Mouse (Mus musculus) hindbrain, embryonic 11.5 days (tissue): ENCODE results near the gene Olfr550. TPM values are rescaled to one million over a fixed set of nuclear protein-coding genes. Genes with fewer than 3 reads are reported as not detected.
"Not testable (repeated sequence)": the region's sequence is repeated elsewhere in the genome, so short reads cannot be mapped to it uniquely, and the experiment has no call there.

Experiments used
- ATAC-seq: fragments of 200-750 bp; cut with Nextera tagmentation; 2 replicates; pipeline ENCODE4 v1.8.0; 2017; ENCODE audit warnings: mild to moderate bottlenecking, moderate TSS enrichment, moderate library complexity; ENCODE audit not compliant: low FRiP score
- DNase-seq: peaks from one replicate; pipeline ENCODE4 v3.0.0-alpha.2; 2015; ENCODE audit warnings: low spot score
- H3K27ac ChIP-seq: fragments of 300-500 bp; sonication (generic); 2 replicates; pipeline ENCODE4 v1.5.1; 2014; ENCODE audit warnings: mild to moderate bottlenecking, low read depth, low read length
- H3K27me3 ChIP-seq: fragments of 300-500 bp; sonication (generic); 2 replicates; pipeline ENCODE4 v1.6.1; 2014; ENCODE audit warnings: mild to moderate bottlenecking, low read length, moderate library complexity, mixed read lengths; ENCODE audit not compliant: control insufficient read depth, insufficient read depth
- H3K36me3 ChIP-seq: fragments of 300-500 bp; sonication (generic); 2 replicates; pipeline ENCODE4 v1.6.1; 2014; ENCODE audit warnings: mild to moderate bottlenecking, low read length, moderate library complexity, mixed read lengths; ENCODE audit not compliant: control insufficient read depth, insufficient read depth
- H3K4me1 ChIP-seq: fragments of 300-500 bp; sonication (generic); replicated peaks from 2 replicates; pipeline ENCODE4 v1.6.1; 2014; ENCODE audit warnings: low read length, mixed read lengths; ENCODE audit not compliant: control insufficient read depth, insufficient read depth
- H3K4me2 ChIP-seq: fragments of 300-500 bp; sonication (generic); replicated peaks from 2 replicates; pipeline ENCODE4 v1.6.1; 2014; ENCODE audit warnings: mild to moderate bottlenecking, low read depth, low read length
- H3K4me3 ChIP-seq: fragments of 300-500 bp; sonication (generic); 2 replicates; pipeline ENCODE4 v1.5.1; 2014; ENCODE audit warnings: low read depth, low read length
- H3K9ac ChIP-seq: fragments of 300-500 bp; sonication (generic); 2 replicates; pipeline ENCODE4 v1.6.1; 2014; ENCODE audit warnings: low read depth, low read length
- H3K9me3 ChIP-seq: fragments of 300-500 bp; sonication (generic); 2 replicates; pipeline ENCODE4 v1.6.1; 2016; ENCODE audit warnings: low read length; ENCODE audit not compliant: control insufficient read depth
- WGBS: fragments of 180-500 bp; shearing (Covaris S2); extraction: QIAGEN DNeasy Blood & Tissue Kit; methylation state at CpG from one replicate; pipeline ENCODE4 v1.1.7; 2014; 5-methylcytosine and 5-hydroxymethylcytosine counted together
- polyA plus RNA-seq: library from polyadenylated mRNA; unstranded; fragments of >200 nt; fragmentation: Nextera tagmentation; extraction: Ambion mirVana; gene quantifications from 2 replicates; pipeline ENCODE4 v1.2.1, GENCODE M21; 2014

Olfr550 gene
- polyA plus RNA-seq, 1 experiment from 2014 or later = not detected

- Histone ChIP-seq H3K27ac (no peak overlapping the region), H3K9me3 (no peaks in the 10 kb centered on the region), H3K4me3 (no peak overlapping the region), H3K36me3 (no peaks in the 10 kb centered on the region), H3K27me3 (no peaks in the 10 kb centered on the region), H3K4me2 (no peak overlapping the region), H3K9ac (no peak overlapping the region), H3K4me1 (no peaks in the 10 kb centered on the region)
- DNase-seq = no peak
- 92% methylated on average over 4 of the region's 4 CpGs for WGBS
- no peak for ATAC-seq
These were observed 5.0 kb upstream of the Olfr550 start for GRCm38 (mm10) chr7:102566219-102566618.

- Histone ChIP-seq H3K9ac (no peak overlapping the region), H3K9me3 (no peaks in the 10 kb centered on the region), H3K27me3 (no peaks in the 10 kb centered on the region), H3K4me2 (no peak overlapping the region), H3K4me1 (no peaks in the 10 kb centered on the region), H3K4me3 (no peak overlapping the region), H3K36me3 (no peaks in the 10 kb centered on the region), H3K27ac (no peak overlapping the region)
- 77% methylated on average over 3 of the region's 3 CpGs for WGBS
- peak; percentile 18 for DNase-seq
- peak; percentile 22; the same call in 1 of the 2 replicates for ATAC-seq
These were observed 2.1 kb downstream of the Olfr550 start for GRCm38 (mm10) chr7:102573174-102573830.

- no peak for DNase-seq
- H3K4me2 ChIP-seq = no peak overlapping the region
- H3K4me3 ChIP-seq = no peak overlapping the region
- H3K4me1 ChIP-seq = no peaks in the 10 kb centered on the region
- H3K27me3 ChIP-seq = no peaks in the 10 kb centered on the region
- H3K27ac ChIP-seq = no peak overlapping the region
- no peaks in the 10 kb centered on the region for H3K9me3 ChIP-seq
- no peaks in the 10 kb centered on the region for H3K36me3 ChIP-seq
- WGBS = 77% methylated on average over 6 of the region's 6 CpGs
- H3K9ac ChIP-seq = no peak overlapping the region
- no peak for ATAC-seq
These were observed 4.8 kb downstream of the Olfr550 start for GRCm38 (mm10) chr7:102575998-102576397.

GRCm38 (mm10) chr7:102591786-102592185, 20.5 kb downstream of the Olfr550 start, which contains the start of gene Olfr551:
TSS of gene Olfr551 (minus strand) at chr7:102591886.
- no peak within 1 kb of the TSS for H3K4me2 ChIP-seq
- no peak for ATAC-seq
- H3K9ac ChIP-seq = no peak within 1 kb of the TSS

GRCm38 (mm10) chr7:102597378-102598031, 26.3 kb downstream of the Olfr550 start, which contains the start of gene Olfr552:
TSS of gene Olfr552 (plus strand) at chr7:102597770.
- 88% methylated on average over 1 of the region's 1 CpGs for WGBS

More at GRCm38 (mm10) chr7:102591786-102592185, 20.5 kb downstream of the Olfr550 start, which contains the start of gene Olfr551:
- no peaks in the 10 kb centered on the region for H3K36me3 ChIP-seq
- no peaks in the 10 kb centered on the region for H3K27me3 ChIP-seq
- H3K9me3 ChIP-seq = no peaks in the 10 kb centered on the region
- WGBS = 94% methylated on average over 3 of the region's 3 CpGs
- H3K4me3 ChIP-seq = no peak within 1 kb of the TSS
- no peaks in the 10 kb centered on the region for H3K4me1 ChIP-seq
- H3K27ac ChIP-seq = no peak within 1 kb of the TSS
- DNase-seq = no peak

GRCm38 (mm10) chr7:102618118-102618517, 46.9 kb downstream of the Olfr550 start, which contains the start of gene Olfr553:
TSS of gene Olfr553 (minus strand) at chr7:102618218.
- Histone ChIP-seq H3K9ac (no peak within 1 kb of the TSS), H3K4me2 (no peak within 1 kb of the TSS), H3K36me3 (no peaks in the 10 kb centered on the region), H3K4me1 (no peaks in the 10 kb centered on the region), H3K4me3 (no peak within 1 kb of the TSS), H3K27me3 (no peaks in the 10 kb centered on the region), H3K27ac (no peak within 1 kb of the TSS), H3K9me3 (no peaks in the 10 kb centered on the region)
- DNase-seq (no peak), ATAC-seq (no peak)

More at GRCm38 (mm10) chr7:102597378-102598031, 26.3 kb downstream of the Olfr550 start, which contains the start of gene Olfr552:
- DNase-seq (no peak), ATAC-seq (no peak)
- no peak within 1 kb of the TSS for H3K27ac ChIP-seq
- no peak within 1 kb of the TSS for H3K4me3 ChIP-seq
- no peaks in the 10 kb centered on the region for H3K36me3 ChIP-seq
- no peak within 1 kb of the TSS for H3K4me2 ChIP-seq
- no peaks in the 10 kb centered on the region for H3K4me1 ChIP-seq
- no peaks in the 10 kb centered on the region for H3K9me3 ChIP-seq
- no peaks in the 10 kb centered on the region for H3K27me3 ChIP-seq
- no peak within 1 kb of the TSS for H3K9ac ChIP-seq

GRCm38 (mm10) chr7:102619608-102620007, 48.4 kb downstream of the Olfr550 start:
- Histone ChIP-seq H3K36me3 (no peaks in the 10 kb centered on the region), H3K4me1 (no peaks in the 10 kb centered on the region), H3K4me3 (no peak overlapping the region), H3K9ac (no peak overlapping the region), H3K27me3 (no peaks in the 10 kb centered on the region), H3K4me2 (no peak overlapping the region), H3K9me3 (no peaks in the 10 kb centered on the region), H3K27ac (no peak overlapping the region)
- ATAC-seq (no peak), DNase-seq (peak; percentile 6)
- 73% methylated on average over 5 of the region's 5 CpGs for WGBS

- not testable (repeated sequence) for H3K27ac ChIP-seq, H3K9ac ChIP-seq, ATAC-seq, H3K4me3 ChIP-seq, DNase-seq, H3K36me3 ChIP-seq, H3K4me2 ChIP-seq, H3K9me3 ChIP-seq, H3K27me3 ChIP-seq, H3K4me1 ChIP-seq
- WGBS = 84% methylated on average over 13 of the region's 19 CpGs
These were observed 49.1 kb downstream of the Olfr550 start for GRCm38 (mm10) chr7:102620368-102620767.
